Comparison of ENCODE assay signal across 9 mouse cellular contexts in genomic region chr10:79712499-79713126, GRCm38 (mm10). TPM values are rescaled to one million over a fixed set of nuclear protein-coding genes. Genes with fewer than 3 reads are reported as not detected.
DNase-seq lines count a peak whose midpoint lies in the region; ATAC-seq and TF ChIP-seq lines count a peak whose summit lies in the region.
"Had no signal": no experiment of that assay in that cellular context is flagged by ENCODE, and none has a peak within 500 bp of the region (broad histone marks: within the 10 kb centered on the region; RNA-seq: fewer than 3 reads in every experiment).

No protein-coding gene starts in this region.

- no peaks in the 10 kb centered on the region for H3K9me3 ChIP-seq in neural tube, embryonic 15.5 days (replicated peaks)
- H3K9me3 ChIP-seq in limb, embryonic 10.5 days (replicated peaks): no peaks in the 10 kb centered on the region
- H3K9me3 ChIP-seq in stomach, embryonic 16.5 days (replicated peaks; ENCODE audit: control insufficient read depth, low read length): no peaks in the 10 kb centered on the region
- H3K9me3 ChIP-seq: embryonic facial prominence, embryonic 15.5 days had no signal

- H3K36me3 ChIP-seq in neural tube, embryonic 15.5 days: peaks cover 37% of the 10 kb centered on the region
- peaks cover 54% of the 10 kb centered on the region for H3K36me3 ChIP-seq in limb, embryonic 10.5 days
- peaks cover 34% of the 10 kb centered on the region for H3K36me3 ChIP-seq in stomach, embryonic 16.5 days (ENCODE audit: control insufficient read depth, insufficient read depth, low read length)

- no peak overlapping the region for H3K27ac ChIP-seq in neural tube, embryonic 15.5 days (replicated peaks)
- H3K27ac ChIP-seq in gastrocnemius, adult 2 months: no peak overlapping the region
- H3K27ac ChIP-seq in limb, embryonic 10.5 days: no peak overlapping the region
- H3K27ac ChIP-seq in stomach, embryonic 16.5 days (ENCODE audit: low read length): no peak overlapping the region
- H3K27ac ChIP-seq: embryonic facial prominence, embryonic 15.5 days had no signal

- no peak overlapping the region for H3K4me3 ChIP-seq in neural tube, embryonic 15.5 days (replicated peaks)
- H3K4me3 ChIP-seq in gastrocnemius, adult 2 months: no peak overlapping the region
- H3K4me3 ChIP-seq in limb, embryonic 10.5 days: no peak overlapping the region
- no peak overlapping the region for H3K4me3 ChIP-seq in stomach, embryonic 16.5 days (replicated peaks; ENCODE audit: low read length)
- H3K4me3 ChIP-seq: embryonic facial prominence, embryonic 15.5 days had no signal

- intact Hi-C loops in gastrocnemius, adult 2 months (cut with DNase I): loop anchor here (5.0 kb wide), 1 partner anchor 70 kb away; no protein-coding TSS in a partner anchor

- peak; percentile 74 for TF ChIP-seq CTCF in gastrocnemius, adult 2 months (IDR thresholded peaks at IDR 0.05)

- no peak for ATAC-seq in neural tube, embryonic 15.5 days (ENCODE audit: low FRiP score)
- ATAC-seq in stomach, embryonic 16.5 days (ENCODE audit: insufficient read depth, low FRiP score): peak; percentile 45; the same call in 1 of the 2 replicates

- H3K4me1 ChIP-seq in neural tube, embryonic 15.5 days: peaks cover 40% of the 10 kb centered on the region
- peaks cover 21% of the 10 kb centered on the region for H3K4me1 ChIP-seq in limb, embryonic 10.5 days
- H3K4me1 ChIP-seq in stomach, embryonic 16.5 days (ENCODE audit: control insufficient read depth, insufficient read depth, low read length): peaks cover 11% of the 10 kb centered on the region

- peak; percentile 87 for DNase-seq in neural tube, embryonic 10.5 days (ENCODE audit: extremely low spot score, low spot score)
- DNase-seq in cerebellum, adult 9-10 months: peak; percentile 85
- DNase-seq in gastrocnemius, adult 2 months: peak; percentile 89
- peak; percentile 62 for DNase-seq in kidney, adult 11 months
- DNase-seq in limb, embryonic 10.5 days (ENCODE audit: low spot score): peak; percentile 86
- peak; percentile 84 for DNase-seq in naive thymus-derived CD4-positive, alpha-beta T cell, adult 2 months (ENCODE audit: low read depth)

- 5% methylated on average over 5 of the region's 6 CpGs for WGBS in neural tube, embryonic 15.5 days
- WGBS in limb, embryonic 10.5 days: 8% methylated on average over 6 of the region's 6 CpGs
- WGBS in stomach, embryonic 16.5 days: 19% methylated on average over 4 of the region's 6 CpGs

- H3K27me3 ChIP-seq in neural tube, embryonic 15.5 days (replicated peaks): peaks cover 24% of the 10 kb centered on the region
- H3K27me3 ChIP-seq in limb, embryonic 10.5 days (ENCODE audit: low read depth, poor library complexity, severe bottlenecking): peaks cover 45% of the 10 kb centered on the region
- H3K27me3 ChIP-seq in stomach, embryonic 16.5 days (ENCODE audit: control insufficient read depth, insufficient read depth, low read length): peaks cover 34% of the 10 kb centered on the region

- no peak overlapping the region for H3K9ac ChIP-seq in neural tube, embryonic 15.5 days (replicated peaks)
- no peak overlapping the region for H3K9ac ChIP-seq in stomach, embryonic 16.5 days (ENCODE audit: low read length)
- H3K9ac ChIP-seq: embryonic facial prominence, embryonic 15.5 days had no signal

- H3K4me2 ChIP-seq in neural tube, embryonic 15.5 days: no peak overlapping the region
- no peak overlapping the region for H3K4me2 ChIP-seq in stomach, embryonic 16.5 days (ENCODE audit: low read depth, low read length)
- H3K4me2 ChIP-seq: embryonic facial prominence, embryonic 15.5 days had no signal

RNA-seq across cellular contexts. Expression of gene Hcn2, which starts 3.8 kb away (rescaled TPM):
- 2.0 and 3.0 TPM in 2 replicates for polyA plus RNA-seq in neural tube, embryonic 15.5 days (2015; fragmentation: Nextera tagmentation; extraction: Ambion mirVana)
- under 1 TPM; 0.47 to 0.84 TPM for total RNA-seq in gastrocnemius, adult 2 months (2021)
- 0.04 TPM in 1 of 2 replicates, not detected in the other for polyA plus RNA-seq in limb, embryonic 10.5 days (2016; fragmentation: Nextera tagmentation; extraction: Ambion mirVana)
- polyA plus RNA-seq in stomach, embryonic 16.5 days (2015; fragmentation: Nextera tagmentation; extraction: Ambion mirVana): not detected in 2 replicates

RNA-seq across cellular contexts. Expression of gene Bsg, which starts 8.3 kb away (rescaled TPM):
- 958 and 1,001 TPM in 2 replicates for polyA plus RNA-seq in neural tube, embryonic 15.5 days (2015; fragmentation: Nextera tagmentation; extraction: Ambion mirVana)
- total RNA-seq in gastrocnemius, adult 2 months (2021): 100 to 1,000 TPM; 650 to 652 TPM
- 642 and 664 TPM in 2 replicates for polyA plus RNA-seq in limb, embryonic 10.5 days (2016; fragmentation: Nextera tagmentation; extraction: Ambion mirVana)
- polyA plus RNA-seq in stomach, embryonic 16.5 days (2015; fragmentation: Nextera tagmentation; extraction: Ambion mirVana): 983 and 1,041 TPM in 2 replicates

RNA-seq across cellular contexts. Expression of gene Gzmm, which starts 23.8 kb away (rescaled TPM):
- 1.1 TPM in 2 replicates for polyA plus RNA-seq in neural tube, embryonic 15.5 days (2015; fragmentation: Nextera tagmentation; extraction: Ambion mirVana)
- total RNA-seq in gastrocnemius, adult 2 months (2021): 1 to 10 TPM; 7.2 to 9.8 TPM
- 0.76 and 0.94 TPM in 2 replicates for polyA plus RNA-seq in limb, embryonic 10.5 days (2016; fragmentation: Nextera tagmentation; extraction: Ambion mirVana)
- polyA plus RNA-seq in stomach, embryonic 16.5 days (2015; fragmentation: Nextera tagmentation; extraction: Ambion mirVana): 0.31 and 0.44 TPM in 2 replicates

RNA-seq across cellular contexts. Expression of gene Cdc34, which starts 30.6 kb away (rescaled TPM):
- 83.0 and 83.4 TPM in 2 replicates for polyA plus RNA-seq in neural tube, embryonic 15.5 days (2015; fragmentation: Nextera tagmentation; extraction: Ambion mirVana)
- 100 to 1,000 TPM; 366 to 415 TPM for total RNA-seq in gastrocnemius, adult 2 months (2021)
- 209 and 259 TPM in 2 replicates for polyA plus RNA-seq in limb, embryonic 10.5 days (2016; fragmentation: Nextera tagmentation; extraction: Ambion mirVana)
- 84.6 and 86.3 TPM in 2 replicates for polyA plus RNA-seq in stomach, embryonic 16.5 days (2015; fragmentation: Nextera tagmentation; extraction: Ambion mirVana)

RNA-seq across cellular contexts. Expression of gene Polrmt, which starts 33.8 kb away (rescaled TPM):
- 43.4 TPM in 2 replicates for polyA plus RNA-seq in neural tube, embryonic 15.5 days (2015; fragmentation: Nextera tagmentation; extraction: Ambion mirVana)
- 10 to 100 TPM; 27.0 to 40.8 TPM for total RNA-seq in gastrocnemius, adult 2 months (2021)
- polyA plus RNA-seq in limb, embryonic 10.5 days (2016; fragmentation: Nextera tagmentation; extraction: Ambion mirVana): 58.6 and 61.2 TPM in 2 replicates
- polyA plus RNA-seq in stomach, embryonic 16.5 days (2015; fragmentation: Nextera tagmentation; extraction: Ambion mirVana): 33.3 and 40.9 TPM in 2 replicates
